Comparison of ENCODE assay signal across 18 mouse cellular contexts in the genomic region with DNA sequence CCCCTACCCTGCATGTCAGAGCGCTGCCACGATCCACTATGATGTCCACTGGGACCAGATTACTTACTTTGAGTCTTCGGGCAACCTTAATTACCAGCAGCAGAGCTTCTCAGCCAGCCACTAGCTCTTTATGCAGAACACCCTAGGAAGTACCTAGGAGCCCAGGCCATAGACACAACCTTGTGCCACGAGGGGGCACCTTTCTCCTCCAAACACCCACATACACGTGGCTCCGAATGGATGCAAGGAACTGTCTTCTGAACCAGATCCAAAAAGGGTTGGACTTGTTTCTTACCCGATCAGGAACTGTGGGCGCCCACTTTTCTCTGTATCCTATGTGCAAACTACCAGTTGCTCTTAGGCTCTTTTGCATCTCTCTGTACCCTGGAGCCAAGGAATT. TPM values are rescaled to one million over a fixed set of nuclear protein-coding genes. Genes with fewer than 3 reads are reported as not detected.
A peak's percentile ranks its signal among the peaks of the same experiment; 100 is the strongest.
DNase-seq lines count a peak whose midpoint lies in the region; ATAC-seq lines count a peak whose summit lies in the region.
"Had no signal": no experiment of that assay in that cellular context is flagged by ENCODE, and none has a peak within 500 bp of the region (broad histone marks: within the 10 kb centered on the region; RNA-seq: fewer than 3 reads in every experiment).

No protein-coding gene starts in this region.

- DNase-seq in forebrain, embryonic 14.5 days (ENCODE audit: low spot score), result peak; percentile 8
- DNase-seq in midbrain, embryonic 14.5 days, result peak; percentile 13
- peak; percentile 19 for DNase-seq in NIH3T3 (ENCODE audit: low read depth)
- no peak for DNase-seq in cerebellum, adult 18-20 months
- DNase-seq: cerebellum, adult 9-10 months; lung, postnatal 4 days had no signal

- ATAC-seq in forebrain, embryonic 14.5 days, result no peak
- no peak for ATAC-seq in forebrain, embryonic 13.5 days
- ATAC-seq in midbrain, embryonic 14.5 days (ENCODE audit: low FRiP score, low TSS enrichment), result no peak
- no peak for ATAC-seq in midbrain, embryonic 16.5 days
- 0 out of 2 replicates have a peak, but pooled peaks have one; percentile 37 for ATAC-seq in megakaryocyte-erythroid progenitor cell, adult 5-6 weeks (replicated peaks; ENCODE audit: low FRiP score, low TSS enrichment, poor library complexity, severe bottlenecking)
- no peak for ATAC-seq in CD4-positive, CD25-positive, alpha-beta regulatory T cell, adult 4 months
- ATAC-seq: inflammation-experienced regulatory T-cells, adult 6 months had no signal

- no peak overlapping the region for H3K4me2 ChIP-seq in forebrain, embryonic 14.5 days (ENCODE audit: low read length)
- no peak overlapping the region for H3K4me2 ChIP-seq in forebrain, embryonic 13.5 days
- H3K4me2 ChIP-seq in midbrain, embryonic 14.5 days (ENCODE audit: low read length), result no peak overlapping the region
- no peak overlapping the region for H3K4me2 ChIP-seq in midbrain, embryonic 16.5 days (ENCODE audit: low read length)

- no peaks in the 10 kb centered on the region for H3K9me3 ChIP-seq in forebrain, embryonic 14.5 days (replicated peaks; ENCODE audit: control insufficient read depth, low read length)
- no peaks in the 10 kb centered on the region for H3K9me3 ChIP-seq in forebrain, embryonic 13.5 days (replicated peaks)
- H3K9me3 ChIP-seq in midbrain, embryonic 14.5 days (ENCODE audit: control insufficient read depth, low read length), result no peaks in the 10 kb centered on the region
- H3K9me3 ChIP-seq in midbrain, embryonic 16.5 days (replicated peaks; ENCODE audit: control insufficient read depth, low read length, poor library complexity, severe bottlenecking), result no peaks in the 10 kb centered on the region

- WGBS in forebrain, embryonic 14.5 days, result 56% methylated on average over 8 of the region's 8 CpGs
- WGBS in forebrain, embryonic 13.5 days, result 58% methylated on average over 8 of the region's 8 CpGs
- 51% methylated on average over 8 of the region's 8 CpGs for WGBS in midbrain, embryonic 14.5 days
- WGBS in midbrain, embryonic 16.5 days, result 42% methylated on average over 8 of the region's 8 CpGs

- H3K4me3 ChIP-seq in forebrain, embryonic 14.5 days (ENCODE audit: low read depth, low read length), result no peak overlapping the region
- H3K4me3 ChIP-seq in forebrain, embryonic 13.5 days, result no peak overlapping the region
- no peak overlapping the region for H3K4me3 ChIP-seq in midbrain, embryonic 14.5 days (replicated peaks; ENCODE audit: low read depth, low read length)
- H3K4me3 ChIP-seq in midbrain, embryonic 16.5 days (ENCODE audit: low read depth, low read length), result no peak overlapping the region
- H3K4me3 ChIP-seq: gastrocnemius, adult 2 months had no signal

- no peak overlapping the region for H3K27ac ChIP-seq in forebrain, embryonic 14.5 days (ENCODE audit: low read depth, low read length)
- H3K27ac ChIP-seq in forebrain, embryonic 13.5 days, result no peak overlapping the region
- no peak overlapping the region for H3K27ac ChIP-seq in midbrain, embryonic 14.5 days (replicated peaks; ENCODE audit: low read depth, low read length)
- H3K27ac ChIP-seq in midbrain, embryonic 16.5 days (ENCODE audit: low read length), result no peak overlapping the region
- H3K27ac ChIP-seq: gastrocnemius, adult 2 months; liver, embryonic 14.5 days had no signal

- H3K27me3 ChIP-seq in forebrain, embryonic 14.5 days (replicated peaks; ENCODE audit: control insufficient read depth, insufficient read depth, low read length), result no peaks in the 10 kb centered on the region
- no peaks in the 10 kb centered on the region for H3K27me3 ChIP-seq in forebrain, embryonic 13.5 days
- H3K27me3 ChIP-seq in midbrain, embryonic 14.5 days (ENCODE audit: control insufficient read depth, insufficient read depth, low read length), result no peaks in the 10 kb centered on the region
- H3K27me3 ChIP-seq in midbrain, embryonic 16.5 days (ENCODE audit: control insufficient read depth, insufficient read depth, low read depth, low read length), result no peaks in the 10 kb centered on the region

- no peaks in the 10 kb centered on the region for H3K4me1 ChIP-seq in forebrain, embryonic 14.5 days (ENCODE audit: control insufficient read depth, insufficient read depth, low read length)
- H3K4me1 ChIP-seq in forebrain, embryonic 13.5 days, result no peaks in the 10 kb centered on the region
- H3K4me1 ChIP-seq in midbrain, embryonic 14.5 days (ENCODE audit: control insufficient read depth, insufficient read depth, low read length), result no peaks in the 10 kb centered on the region
- H3K4me1 ChIP-seq in midbrain, embryonic 16.5 days (ENCODE audit: control insufficient read depth, insufficient read depth, low read length), result no peaks in the 10 kb centered on the region

- H3K36me3 ChIP-seq in forebrain, embryonic 14.5 days (ENCODE audit: control insufficient read depth, insufficient read depth, low read length), result no peaks in the 10 kb centered on the region
- H3K36me3 ChIP-seq in forebrain, embryonic 13.5 days (ENCODE audit: poor library complexity, severe bottlenecking), result no peaks in the 10 kb centered on the region
- no peaks in the 10 kb centered on the region for H3K36me3 ChIP-seq in midbrain, embryonic 14.5 days (ENCODE audit: control insufficient read depth, insufficient read depth, low read length)
- H3K36me3 ChIP-seq in midbrain, embryonic 16.5 days (ENCODE audit: control insufficient read depth, insufficient read depth, low read length), result no peaks in the 10 kb centered on the region

- no peak overlapping the region for H3K9ac ChIP-seq in forebrain, embryonic 14.5 days (ENCODE audit: low read length)
- no peak overlapping the region for H3K9ac ChIP-seq in forebrain, embryonic 13.5 days
- no peak overlapping the region for H3K9ac ChIP-seq in midbrain, embryonic 14.5 days (replicated peaks; ENCODE audit: low read length)
- H3K9ac ChIP-seq in midbrain, embryonic 16.5 days (ENCODE audit: low read depth, low read length), result no peak overlapping the region
- H3K9ac ChIP-seq: liver, embryonic 14.5 days had no signal

RNA-seq across cellular contexts. Expression of a gene that starts 22.1 kb away (rescaled TPM):
- polyA plus RNA-seq in forebrain, embryonic 14.5 days (2014; fragmentation: Nextera tagmentation; extraction: Ambion mirVana), result not detected in 2 replicates
- polyA plus RNA-seq in forebrain, embryonic 13.5 days (2015; fragmentation: Nextera tagmentation; extraction: Ambion mirVana), result not detected in 2 replicates
- not detected in 2 replicates for polyA plus RNA-seq in midbrain, embryonic 14.5 days (2014; fragmentation: Nextera tagmentation; extraction: Ambion mirVana)
- not detected in 2 replicates for polyA plus RNA-seq in midbrain, embryonic 16.5 days (2015; fragmentation: Nextera tagmentation; extraction: Ambion mirVana)
- not detected in 2 replicates for total RNA-seq in megakaryocyte-erythroid progenitor cell, adult 5-6 weeks (2014; fragmentation: Nextera tagmentation)
- not detected in 2 replicates for total RNA-seq in megakaryocyte-erythroid progenitor cell, adult 5-6 weeks (2017)
- polyA plus RNA-seq in CD4-positive, CD25-positive, alpha-beta regulatory T cell, adult 4 months (2017; shearing (Covaris generic)), result not detected
- total RNA-seq: gastrocnemius, adult 2 months; heart, adult 8-10 months; heart, postnatal 25 days; neutrophil, adult 5-6 weeks had no signal
- polyA plus RNA-seq: liver, embryonic 14.5 days; spleen, adult 2 months; thymus, postnatal 0 days had no signal

Comparison
In these comparisons a context has a peak if more than half of its experiments do, and no peak if none do; other contexts are left out.
1. DNase-seq: peak in forebrain, embryonic 14.5 days (single experiment), midbrain, embryonic 14.5 days (single experiment) and NIH3T3 (single experiment); none in cerebellum, adult 18-20 months (0 of 2).